Mouse (Mus musculus): ENCODE measurements around the gene Scube3.

GRCm38 (mm10) chr17:28216791-28217190 is 74.8 kb downstream of the Scube3 start:
- TF ChIP-seq POLR2A (IDR thresholded peaks at IDR 0.05; ENCODE audit: borderline replicate concordance, insufficient read depth, low read length) (no peak), CTCF (IDR thresholded peaks at IDR 0.05; ENCODE audit: borderline replicate concordance, insufficient read depth, low read depth, low read length) (no peak)
